Mouse (Mus musculus) right cerebral cortex, adult 18-20 months (tissue): ENCODE results near the gene Tpk1.

Experiments used
- DNase-seq: peaks from one replicate; pipeline ENCODE4 v3.0.0; 2022; ENCODE audit warnings: mixed read lengths

The Tpk1 gene

GRCm38 (mm10) chr6:43424978-43425377, 241.1 kb downstream of the Tpk1 start:
- DNase-seq = no peak

- DNase-seq = no peak
These were observed 245.6 kb downstream of the Tpk1 start for GRCm38 (mm10) chr6:43420358-43420979.

- DNase-seq = no peak
These were observed 257.1 kb downstream of the Tpk1 start for GRCm38 (mm10) chr6:43408949-43409348.

GRCm38 (mm10) chr6:43403076-43403475, 263.0 kb downstream of the Tpk1 start:
- no peak for DNase-seq

GRCm38 (mm10) chr6:43402219-43402997, 263.7 kb downstream of the Tpk1 start:
- no peak for DNase-seq

- DNase-seq = no peak
These were observed 269.7 kb downstream of the Tpk1 start for GRCm38 (mm10) chr6:43396426-43396825.

GRCm38 (mm10) chr6:43395538-43395937, 270.5 kb downstream of the Tpk1 start:
- DNase-seq = peak; percentile 39

- DNase-seq = no peak
These were observed 274.7 kb downstream of the Tpk1 start for GRCm38 (mm10) chr6:43391358-43391757.

GRCm38 (mm10) chr6:43387273-43387672, 278.8 kb downstream of the Tpk1 start:
- DNase-seq = no peak

- DNase-seq = no peak
These were observed 281.2 kb downstream of the Tpk1 start for GRCm38 (mm10) chr6:43384841-43385240.

GRCm38 (mm10) chr6:43384304-43384703, 281.8 kb downstream of the Tpk1 start:
- no peak for DNase-seq

GRCm38 (mm10) chr6:43382750-43383149, 283.3 kb downstream of the Tpk1 start:
- DNase-seq = no peak

GRCm38 (mm10) chr6:43382284-43382683, 283.8 kb downstream of the Tpk1 start:
- no peak for DNase-seq

- DNase-seq = no peak
These were observed 292.9 kb downstream of the Tpk1 start for GRCm38 (mm10) chr6:43373206-43373605.

GRCm38 (mm10) chr6:43367434-43367945, 298.6 kb downstream of the Tpk1 start:
- DNase-seq = no peak

GRCm38 (mm10) chr6:43366952-43367351, 299.1 kb downstream of the Tpk1 start:
- no peak for DNase-seq

GRCm38 (mm10) chr6:43363917-43364316, 302.2 kb downstream of the Tpk1 start:
- DNase-seq = no peak

GRCm38 (mm10) chr6:43363291-43363820, 302.7 kb downstream of the Tpk1 start:
- DNase-seq = no peak

- DNase-seq = no peak
These were observed 304.8 kb downstream of the Tpk1 start for GRCm38 (mm10) chr6:43361248-43361647.

GRCm38 (mm10) chr6:43360214-43360613, 305.9 kb downstream of the Tpk1 start:
- no peak for DNase-seq

- no peak for DNase-seq
These were observed 311.4 kb downstream of the Tpk1 start for GRCm38 (mm10) chr6:43354562-43355241.

GRCm38 (mm10) chr6:43353446-43353845, 312.6 kb downstream of the Tpk1 start:
- DNase-seq = no peak

GRCm38 (mm10) chr6:43349083-43349482, 317.0 kb downstream of the Tpk1 start:
- no peak for DNase-seq
